Mouse (Mus musculus) large intestine, adult 2 months (tissue): ENCODE results near the gene Cfap52. TPM values are rescaled to one million over a fixed set of nuclear protein-coding genes. Genes with fewer than 3 reads are reported as not detected.

Source experiments
- polyA plus RNA-seq: library from polyadenylated mRNA; depleted of rRNA; stranded (reverse); fragments of >200 nt; gene quantifications from 2 replicates; pipeline ENCODE4 v1.2.3, GENCODE M21; 2012; rRNA removed

Gene Cfap52
- polyA plus RNA-seq, 1 experiment = 2.0 TPM

Other genes starting within 250 kb of the Cfap52 start
- 1.3 and 3.0 TPM in 2 replicates for gene Glp2r, start 194.5 kb downstream of the Cfap52 start, polyA plus RNA-seq
- 0.19 and 0.20 TPM in 2 replicates for gene Gsg1l2, start 191.0 kb downstream of the Cfap52 start, polyA plus RNA-seq
- gene Dhrs7c, start 167.5 kb downstream of the Cfap52 start, polyA plus RNA-seq = 0.07 TPM in 1 of 2 replicates, not detected in the other
- 12.9 and 19.4 TPM in 2 replicates for gene Usp43, start 43.5 kb downstream of the Cfap52 start, polyA plus RNA-seq
- 4.9 and 5.8 TPM in 2 replicates for gene Stx8, start 542 bp upstream of the Cfap52 start, polyA plus RNA-seq